Mouse (Mus musculus) lung, adult 18-20 months (tissue): ENCODE results near the gene Pdcd1lg2.

Experiments
- DNase-seq, 2 experiments: peaks; one replicate each; pipeline ENCODE4 v3.0.0; 2022; ENCODE audit warnings: mixed read lengths in 2 of 2

Pdcd1lg2 gene

DNA sequence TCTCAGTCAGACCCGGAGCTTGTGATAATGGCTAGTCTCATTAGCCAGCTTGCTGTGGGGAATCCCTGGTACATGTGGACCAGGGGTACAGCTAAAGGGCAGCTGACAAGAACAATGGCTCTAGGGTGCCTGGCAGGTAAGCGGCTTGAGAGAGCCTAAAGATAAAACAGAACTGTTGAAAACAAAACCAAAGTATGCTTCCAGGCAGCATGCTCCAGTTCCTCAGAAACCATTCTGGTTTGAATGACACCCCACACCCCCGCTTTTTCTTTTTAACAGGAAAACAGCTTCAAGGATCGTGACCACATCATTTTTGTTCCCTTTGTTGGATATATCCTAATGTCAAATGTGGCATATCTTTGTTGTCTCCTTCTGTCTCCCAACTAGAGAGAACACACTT lies at the start of gene Pdcd1lg2:
Gene Pdcd1lg2 (plus strand): TSS at position 301 of the 400 bp plus-strand sequence.
- no peak for DNase-seq

DNA sequence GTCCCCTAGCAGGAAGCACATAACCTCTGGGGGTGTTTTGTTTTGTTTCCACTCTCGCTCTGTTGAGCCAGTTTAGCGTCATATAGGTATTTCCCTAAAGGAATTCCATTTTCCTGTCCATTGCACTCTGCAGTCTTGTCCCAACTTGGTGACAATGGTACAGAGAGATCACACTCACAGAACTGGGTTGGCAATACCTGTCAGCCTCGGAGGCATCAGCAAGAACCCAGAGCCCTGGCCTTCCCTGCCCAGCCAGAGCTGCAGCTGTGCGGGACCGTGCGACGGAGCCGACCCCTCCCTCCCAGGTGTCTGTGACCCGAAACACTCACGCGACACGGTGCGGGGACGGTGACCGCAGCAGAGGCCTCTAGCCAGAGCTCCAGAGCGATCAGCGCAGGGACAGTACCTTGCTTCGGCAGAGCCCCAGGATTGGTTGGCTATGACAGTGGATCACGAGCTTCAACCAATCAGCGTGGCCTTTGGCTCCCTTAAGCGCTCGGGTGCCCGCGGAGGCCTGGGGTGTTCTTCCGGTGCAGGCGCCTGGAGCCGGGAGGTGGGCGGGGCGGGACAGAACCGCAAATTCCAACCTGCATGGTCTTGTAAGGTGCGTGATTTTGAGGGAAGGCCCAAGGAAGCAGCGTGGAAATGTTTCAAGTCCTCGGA lies 49.1 kb upstream of the Pdcd1lg2 start:
- DNase-seq = peak; percentile 93

DNA sequence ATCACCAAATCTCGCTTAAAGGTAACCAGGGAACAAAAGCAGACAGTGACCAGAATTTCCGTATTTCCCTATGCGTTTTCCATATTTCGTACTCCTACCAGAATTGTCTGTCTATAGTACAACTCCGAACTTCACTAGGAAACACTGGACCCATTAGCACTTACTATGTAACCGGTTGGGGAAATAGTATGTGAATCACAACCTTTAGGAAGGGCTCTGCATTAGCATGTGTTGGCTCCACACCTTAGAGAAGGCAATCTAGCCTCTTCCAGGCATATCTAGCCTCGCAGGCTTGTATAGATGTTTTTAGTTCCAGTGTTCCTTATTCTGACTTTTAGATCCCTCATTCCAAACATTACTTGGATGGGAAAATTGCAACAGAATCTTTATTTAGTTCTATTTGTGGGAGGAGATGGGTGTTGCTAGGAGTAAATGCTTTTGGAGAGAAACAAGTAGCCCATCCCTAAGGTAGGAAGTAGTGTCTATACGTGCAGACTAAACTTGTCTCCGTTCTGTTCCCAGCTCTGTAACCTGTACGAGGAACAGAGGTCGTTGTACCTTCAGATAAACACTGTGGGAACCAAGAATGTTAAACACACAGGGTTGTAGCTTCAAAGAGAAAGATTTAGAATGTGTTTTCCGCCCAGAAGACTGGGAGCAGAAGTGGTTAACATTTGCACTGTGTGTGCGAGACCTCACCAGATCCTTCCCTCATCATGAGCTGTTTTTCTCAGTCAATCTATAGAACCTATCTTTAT lies 48.4 kb upstream of the Pdcd1lg2 start:
- DNase-seq = no peak

DNA sequence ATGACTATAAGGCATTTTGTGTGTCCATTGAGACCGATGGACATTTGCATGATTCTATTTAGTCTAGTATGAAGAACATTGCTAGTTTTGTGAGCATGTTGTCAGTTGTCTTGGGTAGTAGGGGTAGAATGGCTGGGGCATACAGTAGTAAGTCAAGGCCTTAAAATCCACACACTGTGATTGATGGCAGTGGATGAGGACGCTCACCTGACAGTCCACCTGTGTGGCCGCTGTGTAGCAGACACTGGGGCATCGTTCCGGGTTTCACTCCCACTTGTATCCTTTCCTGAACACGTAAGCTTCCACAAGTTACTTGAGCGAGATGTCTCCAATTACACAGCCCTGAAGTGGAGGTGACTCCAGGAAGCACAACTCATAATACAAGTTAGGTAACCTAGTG lies 47.2 kb upstream of the Pdcd1lg2 start:
- DNase-seq = no peak

DNA sequence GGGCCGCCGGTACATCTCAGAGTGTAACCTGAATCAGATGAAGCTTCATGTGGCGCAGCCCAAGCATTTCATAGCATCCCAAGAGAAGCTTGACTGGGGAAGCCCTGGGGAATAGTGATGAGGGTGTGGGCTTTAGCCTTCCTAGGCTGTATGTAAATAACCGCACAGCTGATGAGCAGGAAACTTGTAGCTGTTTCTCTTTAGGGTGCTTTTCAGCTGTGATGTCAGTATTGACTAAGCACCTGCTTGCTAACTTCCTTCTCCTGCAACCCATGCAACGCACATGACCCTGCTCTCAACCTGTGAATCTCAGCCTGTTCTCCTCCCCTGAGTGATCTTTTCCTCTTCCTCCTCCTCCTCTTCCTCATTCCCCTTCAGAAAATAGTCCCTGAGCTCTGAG lies 46.6 kb upstream of the Pdcd1lg2 start:
- DNase-seq = no peak

DNA sequence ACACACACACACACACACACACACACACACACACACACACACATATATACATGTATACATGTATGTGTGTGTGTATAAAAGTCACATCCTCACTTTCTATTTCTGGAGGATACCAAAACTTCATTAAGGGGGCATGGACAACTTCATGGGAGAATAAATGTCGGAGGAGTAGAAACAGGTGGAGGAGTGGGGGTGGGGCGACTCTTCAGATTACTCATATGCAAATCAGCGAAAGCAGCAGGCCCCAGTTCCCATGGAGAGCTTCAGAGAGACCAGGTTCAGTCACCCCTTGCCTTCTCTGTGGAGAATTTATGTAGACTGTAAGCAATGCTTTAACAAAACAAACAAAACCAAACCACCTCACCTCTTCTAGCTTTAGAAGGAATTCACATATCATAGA lies 45.6 kb upstream of the Pdcd1lg2 start:
- no peak for DNase-seq

DNA sequence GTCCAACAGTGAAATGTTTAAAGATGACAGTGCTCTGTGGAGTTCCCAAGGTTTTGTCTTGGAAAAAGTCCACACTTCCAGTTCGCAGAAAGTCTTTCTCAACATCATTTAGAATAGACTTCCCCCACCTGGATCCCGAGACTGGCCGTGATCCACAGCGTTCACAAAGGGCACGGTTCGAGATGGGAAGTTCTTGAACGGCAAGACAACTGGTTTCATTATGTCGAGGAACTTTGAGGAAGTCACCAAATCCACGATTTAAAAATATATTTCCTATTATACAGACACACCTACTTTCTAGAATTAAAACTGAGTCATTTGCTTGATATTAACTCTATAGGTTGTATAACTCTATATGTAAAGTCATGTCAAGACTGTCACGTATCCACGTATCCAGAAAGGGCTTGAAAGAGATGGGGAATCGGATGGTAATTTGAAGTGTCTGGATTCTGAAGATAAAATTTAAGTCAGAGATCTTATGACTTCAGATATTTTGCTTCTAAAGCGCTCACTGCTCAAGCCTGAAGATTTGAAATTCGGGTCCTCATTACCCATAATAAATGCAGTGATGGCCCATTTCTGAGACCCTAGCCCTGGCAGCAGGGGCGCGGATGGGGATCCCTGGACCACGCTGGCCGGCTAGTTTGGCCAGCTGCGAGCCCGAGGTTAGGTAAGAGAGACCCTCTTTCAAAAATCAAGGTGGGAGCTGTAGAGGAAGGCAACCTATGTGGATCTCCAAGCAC lies 44.3 kb upstream of the Pdcd1lg2 start:
- no peak for DNase-seq

DNA sequence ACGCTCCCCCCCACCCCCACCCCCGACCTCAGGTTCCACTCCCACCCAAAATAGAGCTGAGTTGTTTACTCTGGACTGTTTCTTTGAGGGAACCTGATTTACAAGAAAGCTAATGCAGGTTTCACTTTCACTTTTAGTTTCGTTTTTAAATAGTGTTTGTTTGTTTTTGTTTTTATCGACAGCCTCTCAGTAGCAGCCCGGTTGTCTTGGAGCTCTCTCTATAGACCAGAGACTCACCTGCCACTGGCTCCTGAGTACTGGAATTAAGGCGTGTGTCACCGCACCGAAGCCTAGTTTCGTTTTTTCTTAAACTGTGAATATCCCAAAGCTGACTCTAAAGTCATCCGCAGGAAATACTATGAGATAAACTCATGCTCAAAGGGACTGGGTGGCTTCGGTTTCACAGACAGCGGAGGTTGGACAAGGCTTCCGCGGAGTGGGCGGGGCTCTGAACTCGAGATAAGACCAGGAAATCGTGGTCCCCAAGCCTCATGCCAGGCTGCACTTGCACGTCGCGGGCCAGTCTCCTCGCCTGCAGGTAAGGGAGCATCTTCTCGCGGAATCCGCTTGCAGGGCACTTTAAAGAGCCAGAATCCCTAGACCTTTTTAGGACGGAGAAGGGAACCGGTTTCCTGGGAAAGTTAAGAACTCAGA lies 43.6 kb upstream of the Pdcd1lg2 start, which contains the start of the genes Plgrkt and Cd274:
Gene Plgrkt (minus strand): TSS at position 422 of the 654 bp plus-strand sequence.
Gene Cd274 (plus strand): TSS at position 487 of the 654 bp plus-strand sequence.
- DNase-seq = peak; percentile 89 to 91

DNA sequence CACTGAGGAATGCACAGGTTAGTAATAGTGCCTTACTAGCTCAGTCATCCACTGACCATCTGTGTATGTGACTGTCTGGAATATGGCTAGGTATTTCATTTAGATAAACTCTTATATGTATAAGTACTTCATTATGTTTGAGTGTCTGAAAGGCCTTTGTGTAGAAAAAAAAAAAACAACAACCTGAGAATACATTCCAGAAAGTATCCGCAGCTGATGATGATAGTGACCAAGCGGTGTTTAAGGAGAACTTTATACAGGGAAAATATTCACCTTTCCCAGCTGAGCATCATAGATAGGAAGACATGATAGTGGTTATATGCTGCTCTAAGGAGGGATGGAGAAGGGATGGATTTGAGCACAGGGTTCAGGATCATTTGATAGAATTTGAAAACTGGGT lies 42.7 kb upstream of the Pdcd1lg2 start:
- no peak for DNase-seq

DNA sequence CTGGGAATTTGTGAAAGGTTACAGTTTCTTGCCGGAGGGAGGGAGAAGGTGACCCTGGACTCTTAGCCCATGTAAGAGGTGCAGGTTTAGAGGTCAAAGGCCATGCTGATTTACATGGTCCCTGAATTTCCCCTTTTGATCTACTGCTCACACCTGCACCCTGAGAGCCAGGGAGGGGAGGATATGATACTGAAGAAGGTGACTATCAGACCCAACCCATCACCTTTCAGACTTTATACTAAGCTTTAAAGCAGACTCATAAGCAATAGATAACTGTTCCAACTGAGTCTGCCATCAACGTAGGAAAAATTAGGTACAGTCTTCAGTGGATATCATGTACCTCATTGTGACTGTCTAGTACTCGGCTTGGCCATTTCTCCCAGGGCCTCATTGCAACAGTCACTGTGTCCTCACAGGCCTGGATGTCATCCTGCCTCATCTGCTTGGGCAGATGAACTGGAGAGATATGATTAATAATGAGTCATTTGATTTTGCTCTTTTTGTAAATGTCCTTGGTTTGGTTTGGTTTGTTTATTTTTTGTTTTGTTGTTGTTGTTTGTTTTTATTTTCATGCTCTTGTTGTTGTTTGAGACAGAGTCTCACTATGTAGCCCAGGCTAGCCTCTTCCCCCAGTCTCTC lies 41.9 kb upstream of the Pdcd1lg2 start:
- no peak for DNase-seq

DNA sequence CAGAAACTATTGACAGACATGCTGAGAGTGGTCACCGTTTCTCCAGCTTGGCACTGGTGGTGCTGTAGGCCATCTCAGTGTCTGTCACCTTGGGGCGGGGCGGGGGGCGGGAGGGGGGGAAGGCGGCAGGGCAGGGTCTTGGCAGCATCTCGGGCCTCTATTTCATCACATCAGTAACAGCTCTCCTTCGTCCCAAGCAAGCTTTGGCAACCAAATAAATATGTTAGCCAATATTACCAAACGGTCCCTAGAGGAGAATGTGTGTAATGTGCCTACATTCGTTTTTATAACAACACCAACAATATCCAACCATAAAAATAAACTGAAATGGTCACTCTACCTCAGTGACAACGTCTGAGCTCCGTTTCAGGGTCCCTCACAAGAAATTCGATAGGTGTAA lies 40.6 kb upstream of the Pdcd1lg2 start:
- DNase-seq = no peak

DNA sequence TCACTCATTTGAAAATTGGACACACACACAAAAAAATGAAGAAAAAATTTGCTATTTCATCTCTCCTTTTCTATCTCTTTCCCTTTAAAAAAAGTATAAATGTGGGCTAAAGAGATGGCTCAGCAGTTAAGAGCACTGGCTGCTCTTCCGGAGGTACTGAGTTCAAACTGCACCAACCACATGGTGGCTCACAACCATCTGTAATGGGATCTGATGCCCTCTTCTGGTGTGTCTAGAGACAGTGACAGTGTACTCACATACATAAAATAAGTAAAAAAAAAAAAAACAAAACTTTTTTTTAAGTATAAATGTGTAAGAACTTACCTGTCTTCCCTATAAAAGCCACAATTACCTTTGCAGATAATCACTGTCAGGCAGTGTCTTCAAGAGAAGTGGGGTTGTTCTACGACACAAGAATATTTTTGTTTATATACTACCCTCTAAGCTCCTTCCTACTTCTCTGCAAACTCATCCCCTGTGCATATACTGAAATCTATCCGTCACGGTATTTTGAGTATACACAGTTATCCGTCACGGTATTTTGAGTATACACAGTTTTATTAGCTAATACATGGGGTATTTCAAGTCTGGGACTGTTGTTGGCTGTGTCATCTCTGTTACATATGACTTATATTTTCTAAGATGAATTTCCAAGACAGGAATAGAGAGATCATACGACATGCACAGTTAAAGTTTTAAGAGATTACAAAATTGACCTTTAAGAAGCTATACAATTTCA lies 40.0 kb upstream of the Pdcd1lg2 start:
- no peak for DNase-seq

DNA sequence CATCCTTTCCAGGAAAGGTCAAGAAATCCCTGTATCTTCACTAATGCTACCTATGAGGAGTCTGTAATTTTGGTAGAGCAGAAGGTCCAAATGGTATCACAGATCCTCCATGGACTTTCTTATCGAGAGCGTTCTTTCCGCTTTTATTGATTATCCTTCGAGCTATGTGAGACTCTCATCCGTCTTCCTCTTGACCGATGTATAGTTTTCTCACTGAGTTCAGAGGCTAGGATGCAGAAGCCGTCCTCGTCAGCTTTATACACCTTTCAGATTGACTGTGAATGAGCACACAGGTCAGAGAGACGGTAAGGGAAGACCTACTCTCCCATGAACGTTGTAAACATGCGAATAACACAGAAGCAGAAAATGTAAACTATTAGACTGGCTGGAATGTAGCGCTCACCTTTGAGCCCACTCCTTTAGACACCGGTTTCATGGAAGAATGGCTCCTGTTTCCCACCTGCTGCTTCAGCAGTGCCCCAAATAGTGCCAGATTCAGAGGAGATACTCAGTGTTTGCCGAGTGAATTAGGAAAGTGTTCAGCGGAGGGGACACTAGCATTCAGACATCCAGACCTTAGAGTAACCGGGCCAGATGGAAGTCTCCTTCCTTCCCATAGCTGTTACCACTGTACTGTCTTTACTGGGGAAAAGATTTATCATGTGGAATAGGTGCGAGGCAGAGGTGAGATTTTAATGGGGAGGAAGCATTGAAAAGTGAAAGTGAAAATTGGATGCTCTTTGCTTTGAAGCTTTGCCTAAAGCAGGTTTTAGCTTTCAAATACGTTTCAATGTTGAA lies 39.2 kb upstream of the Pdcd1lg2 start:
- DNase-seq = no peak

DNA sequence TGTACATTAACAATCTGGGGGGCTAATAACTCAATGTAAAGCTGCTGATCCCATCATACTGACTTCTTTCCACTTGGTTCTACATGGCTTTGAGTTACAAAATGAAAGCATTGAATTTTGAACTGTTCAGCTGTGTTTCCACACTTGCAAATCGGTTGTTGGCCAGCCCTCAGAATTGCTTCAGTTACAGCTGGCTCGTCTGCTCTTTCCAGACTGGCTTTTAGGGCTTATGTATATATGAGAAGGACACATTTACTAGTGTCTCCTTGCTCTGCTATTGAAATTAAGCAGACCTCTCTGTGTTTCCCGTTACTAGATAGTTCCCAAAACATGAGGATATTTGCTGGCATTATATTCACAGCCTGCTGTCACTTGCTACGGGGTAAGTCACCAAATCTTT lies 38.6 kb upstream of the Pdcd1lg2 start:
- no peak for DNase-seq

DNA sequence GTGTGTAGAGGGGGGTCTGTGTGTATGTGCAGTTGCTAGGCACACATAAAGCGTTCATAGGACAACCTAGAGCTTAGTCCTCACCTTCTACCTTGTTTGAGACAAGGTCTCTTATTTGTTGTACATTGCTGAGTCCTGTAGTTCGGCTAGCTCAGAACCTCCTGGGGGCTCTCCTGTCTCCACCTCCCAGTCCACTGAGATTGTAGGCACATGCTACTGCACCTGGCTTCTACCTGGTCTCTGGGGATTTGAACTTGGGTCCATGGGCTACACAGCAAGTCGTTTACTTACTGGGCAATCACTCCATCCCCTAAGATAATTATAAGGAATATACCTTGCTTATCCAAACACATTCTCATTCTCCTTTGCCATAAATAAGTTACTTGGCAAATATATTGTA lies 38.1 kb upstream of the Pdcd1lg2 start:
- DNase-seq = no peak

DNA sequence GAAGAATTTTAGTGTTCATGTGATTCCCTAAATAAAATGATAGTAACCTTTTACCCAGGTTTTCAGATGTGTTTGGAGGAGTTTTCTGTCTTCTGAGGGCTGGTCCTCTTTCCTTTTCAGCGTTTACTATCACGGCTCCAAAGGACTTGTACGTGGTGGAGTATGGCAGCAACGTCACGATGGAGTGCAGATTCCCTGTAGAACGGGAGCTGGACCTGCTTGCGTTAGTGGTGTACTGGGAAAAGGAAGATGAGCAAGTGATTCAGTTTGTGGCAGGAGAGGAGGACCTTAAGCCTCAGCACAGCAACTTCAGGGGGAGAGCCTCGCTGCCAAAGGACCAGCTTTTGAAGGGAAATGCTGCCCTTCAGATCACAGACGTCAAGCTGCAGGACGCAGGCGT lies 37.3 kb upstream of the Pdcd1lg2 start:
- no peak for DNase-seq

DNA sequence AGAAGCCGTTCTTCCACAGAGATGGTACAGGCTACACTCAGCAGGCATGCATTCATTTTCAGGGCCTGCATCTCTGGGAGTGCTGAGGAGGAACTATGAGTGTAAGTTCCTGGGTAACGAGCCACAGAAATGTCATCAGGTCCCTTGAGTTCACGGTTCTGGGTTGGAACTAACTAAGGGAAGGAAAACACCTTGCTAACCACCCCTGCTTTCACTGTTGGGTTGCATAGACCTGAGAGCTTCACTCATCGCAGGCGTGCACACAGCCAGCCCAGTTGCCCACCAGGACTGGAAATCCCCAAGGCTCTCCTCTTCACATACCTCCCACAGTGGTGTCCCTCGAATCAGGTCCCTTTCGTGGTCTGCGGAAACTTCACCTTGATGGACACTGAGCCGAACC lies 35.8 kb upstream of the Pdcd1lg2 start:
- no peak for DNase-seq

DNA sequence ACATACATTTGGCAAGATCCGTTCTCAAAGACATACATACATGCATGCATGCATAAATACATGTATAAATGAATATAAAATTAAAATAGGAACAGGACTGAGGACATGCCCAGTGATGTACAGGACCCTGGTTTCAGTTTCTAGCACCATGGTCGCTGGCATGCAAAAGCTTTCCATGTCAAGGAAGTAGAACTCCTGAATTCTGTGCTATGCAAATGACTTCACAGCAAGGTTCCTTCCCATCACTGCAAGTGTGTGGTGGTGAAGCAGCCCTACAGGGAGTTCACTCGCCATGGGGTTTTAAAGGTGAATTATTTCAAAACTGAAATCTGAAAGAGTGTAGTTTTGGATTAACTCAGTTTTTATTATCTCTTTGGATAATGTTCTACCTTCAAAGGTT lies 34.3 kb upstream of the Pdcd1lg2 start:
- no peak for DNase-seq

DNA sequence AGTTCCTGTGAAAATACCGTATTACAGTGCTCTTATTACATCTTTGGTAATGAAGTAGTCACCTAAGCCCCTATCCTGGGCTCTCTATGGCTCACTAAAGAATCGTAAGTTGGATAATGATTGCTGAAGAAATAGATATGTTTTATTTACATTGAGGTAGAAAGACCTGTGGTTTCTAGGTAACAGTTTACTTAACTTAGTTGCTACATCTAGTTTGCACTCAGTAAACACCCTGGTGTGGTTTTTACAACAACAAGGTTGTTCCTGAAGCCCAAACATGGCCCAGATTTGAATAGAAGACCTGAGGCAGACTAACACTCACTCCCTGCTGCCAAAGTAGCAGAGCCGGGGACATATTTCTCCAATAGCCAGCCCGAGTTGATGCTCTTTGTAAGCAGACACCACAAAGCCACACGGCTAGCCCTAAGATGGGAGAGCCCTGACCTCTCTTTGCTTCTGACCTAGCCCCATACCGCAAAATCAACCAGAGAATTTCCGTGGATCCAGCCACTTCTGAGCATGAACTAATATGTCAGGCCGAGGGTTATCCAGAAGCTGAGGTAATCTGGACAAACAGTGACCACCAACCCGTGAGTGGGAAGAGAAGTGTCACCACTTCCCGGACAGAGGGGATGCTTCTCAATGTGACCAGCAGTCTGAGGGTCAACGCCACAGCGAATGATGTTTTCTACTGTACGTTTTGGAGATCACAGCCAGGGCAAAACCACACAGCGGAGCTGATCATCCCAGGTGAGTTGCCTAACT lies 30.7 kb upstream of the Pdcd1lg2 start:
- no peak for DNase-seq

DNA sequence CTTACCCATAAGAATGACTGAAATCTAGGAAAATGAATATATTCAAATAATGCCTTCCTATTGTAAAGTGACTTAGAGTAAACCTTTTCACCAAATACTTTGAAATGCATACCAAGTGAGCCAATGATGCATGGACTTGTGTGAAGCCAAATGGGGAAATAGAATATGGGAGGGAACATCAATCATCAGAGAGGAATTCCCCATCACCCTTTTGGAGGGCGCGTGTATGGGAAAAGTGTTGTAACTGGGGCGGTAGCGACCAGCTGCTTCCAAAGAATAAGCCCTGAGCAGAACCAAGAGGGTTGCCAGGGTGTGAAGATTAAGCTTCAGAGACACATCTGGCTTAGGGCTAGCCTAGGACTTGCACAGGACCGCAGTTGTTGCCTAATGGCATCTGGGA lies 27.4 kb upstream of the Pdcd1lg2 start:
- no peak for DNase-seq
